Mouse (Mus musculus): Measurements from ENCODE around the gene Hspa8. TPM values are rescaled to one million over a fixed set of nuclear protein-coding genes. Genes with fewer than 3 reads are reported as not detected.
"Not testable (repeated sequence)": the region's sequence is repeated elsewhere in the genome, so short reads cannot be mapped to it uniquely, and the experiment has no call there.

Hspa8 gene
- total RNA-seq (2021): 1,000 to 10,000 TPM in 1 of 2 experiments, 100 to 1,000 TPM in 1; 992 to 1,504 TPM
- long read RNA-seq, experiment 1, transcript Hspa8-201 (9 exons, 2,394 nt): major isoform, 1,677 of 1,758 reads
- long read RNA-seq, experiment 1, partial matches to known transcripts: 68 of 1,758 reads
- long read RNA-seq, experiment 1, other reads (novel, unspliced or antisense): 13 of 1,758 reads
- long read RNA-seq, experiment 2, transcript Hspa8-201 (9 exons, 2,394 nt): major isoform, 812 of 873 reads
- long read RNA-seq, experiment 2, partial matches to known transcripts: 51 of 873 reads
- long read RNA-seq, experiment 2, other reads (novel, unspliced or antisense): 10 of 873 reads

DNA sequence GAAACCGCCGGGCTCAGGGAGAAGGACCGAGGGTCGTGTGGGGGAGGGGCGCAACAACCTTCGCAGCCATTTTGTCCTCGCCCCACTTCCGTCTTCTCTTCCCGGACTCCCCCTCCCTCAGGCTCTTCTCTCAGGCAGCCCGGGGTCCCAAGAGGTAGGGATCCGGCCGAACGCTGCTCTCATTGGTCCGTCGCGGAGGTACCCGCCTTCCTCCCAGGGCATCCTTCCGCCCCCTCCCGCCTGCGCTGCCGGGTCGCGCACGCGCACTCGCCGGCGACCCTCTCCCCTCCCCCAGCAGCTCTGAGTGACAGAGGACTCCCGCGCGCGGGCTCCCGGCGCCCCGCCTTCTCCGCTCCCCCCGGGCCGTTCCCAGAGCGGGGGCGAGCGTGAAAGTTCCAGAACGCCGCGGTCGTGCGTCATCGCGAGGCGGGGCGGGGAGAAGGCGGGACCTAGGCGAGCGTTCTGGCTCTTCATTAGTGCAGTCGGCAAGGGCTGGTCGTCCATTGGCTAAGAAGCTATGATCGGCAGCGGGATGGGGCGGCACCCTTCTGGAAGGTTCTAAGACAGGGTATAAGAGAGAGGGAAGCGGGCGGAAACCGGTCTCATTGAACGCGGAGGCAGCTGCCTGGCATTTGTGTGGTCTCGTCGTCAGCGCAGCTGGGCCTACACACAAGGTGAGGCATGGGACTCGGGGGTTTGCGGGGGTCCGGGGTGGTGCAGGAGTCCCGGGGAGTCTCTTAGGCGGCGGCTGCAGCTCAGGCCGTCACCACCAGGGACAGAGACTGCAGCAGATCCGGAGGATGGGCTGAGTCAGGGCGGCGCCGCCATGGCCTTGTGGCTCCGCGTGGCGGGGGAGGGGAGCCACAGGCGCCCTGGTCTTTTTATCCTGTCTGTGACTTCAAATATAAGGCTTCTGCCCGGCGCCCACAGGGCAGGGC is at the start of gene Hspa8:
Hspa8 (plus strand) TSS at position 310 of the 938 bp plus-strand sequence.
- DNase-seq (ENCODE audit: low spot score): peak; percentile 100

DNA sequence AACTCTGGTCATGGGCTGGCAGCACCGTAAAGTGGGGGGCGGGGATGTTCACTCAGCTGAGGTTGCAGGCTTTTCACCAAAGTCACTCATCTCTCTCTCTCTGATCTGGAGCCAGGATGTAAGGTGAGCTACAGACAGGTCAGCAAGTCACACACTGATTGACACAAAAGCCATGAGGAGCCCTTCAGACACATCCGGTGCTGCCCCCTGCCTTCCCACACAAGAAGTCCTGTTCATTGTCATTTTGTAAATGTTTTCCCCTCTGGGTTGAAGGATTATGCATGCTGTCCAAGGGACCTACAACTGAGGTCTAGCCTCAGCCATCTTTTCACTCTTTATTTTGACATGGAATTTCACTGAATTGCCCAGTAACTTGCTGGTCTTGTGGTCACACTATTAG is 49.0 kb upstream of the Hspa8 start:
- DNase-seq (ENCODE audit: low spot score): no peak

DNA sequence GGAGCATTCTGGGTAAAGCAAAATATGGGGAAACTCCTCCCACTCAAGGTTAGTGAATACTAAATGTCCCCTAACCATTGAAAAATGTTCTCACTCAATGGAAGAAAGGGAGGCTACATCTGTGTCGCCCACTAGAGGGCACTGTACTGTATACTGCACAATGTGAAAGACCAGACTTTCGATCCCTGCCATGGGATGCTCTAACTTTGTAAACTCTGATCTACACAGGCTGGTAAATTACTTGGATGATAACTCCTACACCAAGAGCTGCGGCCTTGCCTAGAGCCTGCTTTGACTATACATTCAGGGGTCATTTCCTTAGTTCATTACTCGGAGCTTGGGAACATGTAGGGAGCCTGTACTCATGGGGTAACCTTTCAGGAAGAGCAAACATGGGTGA is 44.4 kb upstream of the Hspa8 start:
- peak; percentile 56 for DNase-seq (ENCODE audit: low spot score)

DNA sequence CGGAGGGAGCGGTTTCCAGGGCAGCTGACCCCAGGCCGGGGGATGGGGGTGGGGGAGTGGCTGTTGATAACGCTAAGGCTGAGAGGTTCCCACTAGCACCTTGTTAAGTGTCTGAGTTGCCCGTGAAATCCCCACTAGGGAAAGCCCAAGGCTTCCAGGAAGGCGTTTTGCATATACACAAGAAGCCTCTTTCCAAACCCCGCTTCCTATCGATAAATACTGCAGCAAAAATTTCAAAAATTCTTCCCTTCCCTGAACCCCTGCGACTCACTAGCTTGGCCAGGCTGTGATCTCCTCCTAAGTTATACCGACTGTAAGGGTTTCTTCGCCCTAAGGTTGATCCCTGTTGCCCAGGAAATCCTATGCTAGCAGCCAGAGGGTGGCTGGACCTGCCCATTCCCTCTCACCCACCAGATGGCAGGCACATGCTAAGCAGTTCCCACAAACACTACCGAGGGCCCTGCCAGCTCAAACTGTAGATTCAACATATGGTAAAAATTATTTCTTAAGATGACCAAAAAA is 43.6 kb upstream of the Hspa8 start:
- no peak for DNase-seq (ENCODE audit: low spot score)

- peak; percentile 74 for DNase-seq (ENCODE audit: low spot score)
Measured at GRCm38 (mm10) chr9:40757685-40758270, 43.0 kb upstream of the Hspa8 start.

GRCm38 (mm10) chr9:40762354-40762753 is 38.4 kb upstream of the Hspa8 start:
- DNase-seq (ENCODE audit: low spot score): no peak

GRCm38 (mm10) chr9:40764887-40765580 is 35.8 kb upstream of the Hspa8 start:
- DNase-seq (ENCODE audit: low spot score): no peak

DNA sequence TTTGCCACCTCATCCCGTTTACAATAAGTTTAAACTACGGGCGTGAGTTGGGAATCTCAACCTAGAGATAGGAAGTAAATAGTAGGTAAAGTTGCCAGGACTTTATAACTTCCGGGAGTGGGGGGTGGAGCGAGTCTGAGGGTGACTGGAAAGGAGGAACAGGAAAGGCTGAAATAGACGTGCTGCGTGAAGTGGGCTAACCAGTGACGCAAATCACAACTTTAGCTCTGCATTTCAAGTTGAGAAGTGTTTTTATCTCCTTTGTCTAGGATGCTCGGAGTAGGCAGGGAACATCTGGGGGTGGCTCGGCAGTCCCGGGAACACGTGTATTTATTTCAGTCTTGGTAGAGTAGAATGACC is 35.2 kb upstream of the Hspa8 start:
- DNase-seq (ENCODE audit: low spot score): no peak

DNA sequence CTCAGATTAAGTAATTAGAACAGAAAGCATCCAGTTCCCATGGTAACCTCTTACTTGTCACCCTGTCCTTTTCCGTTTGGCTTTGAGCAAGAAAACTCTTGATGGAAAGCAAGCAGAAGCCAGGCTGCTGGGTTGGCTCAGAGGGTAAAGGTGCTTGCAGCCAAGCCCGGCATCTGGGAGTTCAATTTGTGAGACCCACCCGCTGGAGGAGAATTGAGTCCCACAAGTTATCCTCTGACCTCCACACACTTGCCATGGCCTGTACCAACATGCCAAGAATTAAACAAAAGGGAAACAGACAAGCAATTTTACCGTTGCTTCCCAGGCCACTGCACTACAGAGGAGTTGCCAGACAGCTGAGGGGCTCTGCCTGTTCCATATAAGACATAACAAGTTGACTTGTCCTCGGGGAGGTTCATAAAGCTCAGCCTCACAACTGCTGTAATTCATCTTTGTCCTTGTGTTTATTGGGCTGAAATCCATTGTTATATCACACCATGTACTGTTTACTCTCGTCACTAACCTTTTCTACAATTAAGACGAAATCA is 34.7 kb upstream of the Hspa8 start:
- no peak for DNase-seq (ENCODE audit: low spot score)

GRCm38 (mm10) chr9:40767946-40768345 is 32.8 kb upstream of the Hspa8 start:
- DNase-seq (ENCODE audit: low spot score): no peak

- peak; percentile 70 for DNase-seq (ENCODE audit: low spot score)
Measured at GRCm38 (mm10) chr9:40772246-40772645, 28.5 kb upstream of the Hspa8 start.

DNA sequence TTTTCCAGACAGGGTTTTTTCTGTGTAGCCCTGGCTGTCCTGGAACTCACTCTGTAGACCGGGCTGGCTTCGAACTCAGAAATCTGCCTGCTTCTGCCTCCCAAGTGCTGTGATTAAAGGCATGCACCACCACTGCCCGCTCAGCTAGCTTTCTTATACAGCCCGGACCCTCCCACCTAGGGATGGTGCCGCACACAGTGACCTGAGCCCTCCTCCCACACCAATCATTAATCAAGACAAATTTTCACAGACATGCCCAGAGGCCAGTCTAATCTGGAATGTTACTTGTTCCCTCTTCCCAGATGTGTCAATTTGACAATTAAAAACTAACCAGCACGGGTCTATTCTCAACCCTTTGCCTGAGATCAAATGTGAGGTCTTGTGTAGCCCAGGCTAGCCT is 27.6 kb upstream of the Hspa8 start:
- not testable (repeated sequence) for DNase-seq (ENCODE audit: low spot score)

GRCm38 (mm10) chr9:40773869-40774268 is 26.9 kb upstream of the Hspa8 start:
- no peak for DNase-seq (ENCODE audit: low spot score)

DNA sequence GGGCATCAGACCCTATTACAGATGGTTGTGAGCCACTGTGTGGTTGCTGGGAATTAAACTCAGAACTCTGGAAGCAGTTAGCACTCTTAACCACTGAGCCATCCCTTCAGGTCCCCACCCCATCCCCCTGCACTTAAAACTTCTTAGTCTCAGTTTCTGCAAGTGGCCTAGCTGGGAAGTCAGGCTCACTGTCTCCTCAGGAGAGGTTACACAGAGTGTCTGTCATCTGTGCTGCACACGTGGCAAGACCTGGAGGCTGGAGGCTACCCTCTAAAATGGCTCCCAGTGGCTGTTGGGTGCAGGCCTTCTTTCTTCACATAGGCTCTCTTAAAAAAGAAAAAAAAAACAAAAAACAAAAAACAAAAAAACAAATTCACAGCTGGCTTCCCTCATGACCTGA is 24.7 kb upstream of the Hspa8 start:
- DNase-seq (ENCODE audit: low spot score): no peak

DNA sequence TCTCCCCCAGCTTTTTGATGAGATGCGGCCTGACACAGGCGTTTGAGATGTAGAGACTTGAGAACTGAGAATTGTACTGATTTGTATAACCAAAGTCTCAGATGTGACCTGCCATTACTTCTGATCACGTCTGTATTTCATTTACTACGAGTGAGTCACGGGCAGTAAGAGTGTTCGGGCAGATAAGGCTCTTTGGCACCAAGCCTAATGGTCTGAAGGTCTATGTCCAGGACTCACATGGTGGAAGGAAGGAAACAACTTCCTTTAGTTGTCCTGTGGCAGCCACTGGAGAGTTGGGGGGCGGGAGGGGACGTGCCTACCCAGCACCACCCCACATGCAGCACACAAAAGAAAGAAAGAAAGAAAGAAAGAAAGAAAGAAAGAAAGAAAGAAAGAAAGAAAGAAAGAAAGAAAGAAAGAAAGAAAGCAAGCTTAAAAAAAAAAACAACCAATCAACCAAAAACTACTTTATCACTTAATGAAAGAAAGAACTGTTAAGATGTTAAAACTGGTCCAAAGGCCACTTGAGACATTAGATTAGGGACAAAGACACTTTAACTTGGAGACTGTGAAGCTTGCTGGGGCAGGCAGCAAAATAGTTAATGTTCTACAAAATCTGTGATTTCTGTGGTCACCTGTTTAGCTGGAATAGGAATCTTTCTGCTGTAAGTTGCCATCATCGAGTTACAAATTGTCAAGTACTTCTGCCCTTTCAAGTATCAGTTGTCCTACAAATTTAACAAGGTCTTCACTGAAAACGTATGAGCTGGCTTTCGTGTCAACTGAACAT is 24.1 kb upstream of the Hspa8 start:
- DNase-seq (ENCODE audit: low spot score): no peak

GRCm38 (mm10) chr9:40780111-40780510 is 20.7 kb upstream of the Hspa8 start:
- no peak for DNase-seq (ENCODE audit: low spot score)

DNA sequence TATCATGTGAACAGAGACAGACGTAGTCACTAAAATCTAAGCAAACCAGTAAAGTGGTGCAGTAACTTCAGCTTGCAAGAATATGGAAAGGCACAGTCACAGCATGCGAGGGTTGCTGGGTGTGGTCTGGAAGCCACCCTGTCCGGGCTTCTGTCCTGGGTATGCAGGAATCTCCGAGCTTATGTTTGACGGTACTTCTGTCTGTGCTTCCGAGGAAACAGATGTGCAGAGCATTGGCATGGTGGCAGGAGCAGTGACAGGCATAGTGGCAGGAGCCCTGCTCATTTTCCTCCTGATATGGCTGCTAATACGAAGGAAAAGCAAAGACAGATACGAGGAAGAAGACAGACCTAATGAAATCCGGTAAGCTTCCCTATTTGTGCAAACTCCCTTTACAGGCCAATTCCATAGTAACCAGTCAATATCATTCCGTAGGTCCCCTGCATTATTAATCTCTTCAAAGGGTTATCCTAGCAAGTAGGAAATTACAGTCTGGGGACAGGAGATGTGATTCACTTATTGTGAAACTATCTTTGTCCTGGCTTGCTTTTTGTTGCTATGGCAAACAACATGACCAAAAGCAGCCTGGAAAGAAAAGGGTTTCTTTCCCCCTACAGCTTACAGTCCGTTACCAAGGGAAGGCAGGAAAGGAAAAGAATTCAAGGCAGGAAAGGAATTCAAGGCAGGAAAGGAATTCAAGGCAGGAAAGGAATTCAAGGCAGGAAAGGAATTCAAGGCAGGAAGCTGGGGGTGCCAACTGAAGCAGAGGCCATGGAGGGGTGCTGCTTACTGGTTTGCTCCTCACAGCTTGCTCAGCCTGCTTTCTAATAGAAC is 19.7 kb upstream of the Hspa8 start:
- no peak for DNase-seq (ENCODE audit: low spot score)

- peak; percentile 48 for DNase-seq (ENCODE audit: low spot score)
Measured at GRCm38 (mm10) chr9:40781726-40782581, 18.8 kb upstream of the Hspa8 start.

All from gastrocnemius, adult 18-20 months (tissue).